Mouse (Mus musculus) heart, postnatal 36 days (tissue): ENCODE results near the gene Speer1. TPM values are rescaled to one million over a fixed set of nuclear protein-coding genes. Genes with fewer than 3 reads are reported as not detected.
"Not testable (repeated sequence)": the region's sequence is repeated elsewhere in the genome, so short reads cannot be mapped to it uniquely, and the experiment has no call there.

Source experiments
- DNase-seq, 2 experiments: peaks; one replicate each; pipeline ENCODE4 v3.0.0; 2021 to 2022
- intact Hi-C: fragments of 180-260 bp; cut with DNase I; formaldehyde crosslinking; loops from one replicate; pipeline ENCODE4 v1.15.1; 2025
- total RNA-seq, 2 experiments: library from RNA; stranded (reverse); gene quantifications; 2 replicates each; pipeline ENCODE4 v1.2.3; 2021

The Speer1 gene
- not detected for total RNA-seq

DNA sequence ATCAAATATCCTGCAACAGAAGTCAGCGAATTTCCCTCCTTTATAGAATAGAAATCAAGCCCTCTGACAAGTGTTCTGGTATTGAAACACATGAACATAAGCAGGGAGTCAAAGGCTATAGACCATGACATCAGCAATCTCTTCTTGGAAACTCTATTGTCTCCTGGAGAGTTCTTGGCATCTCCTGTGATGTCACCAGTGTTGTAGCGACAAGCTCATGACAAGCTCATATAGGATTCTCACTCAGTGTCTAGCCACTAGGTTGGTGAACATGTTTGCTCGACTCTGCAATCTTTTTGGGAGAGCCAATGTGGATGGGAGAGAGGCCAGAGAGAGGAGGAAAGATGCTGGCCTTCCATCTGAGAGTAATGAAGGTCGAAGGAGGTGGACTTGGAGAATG, at the start of gene Speer1:
Gene Speer1 (plus strand): TSS at position 301 of the 400 bp plus-strand sequence.
- intact Hi-C loops, DNase-seq: not testable (repeated sequence)

Other genes starting within 250 kb of the Speer1 start
- gene Gm8879, start 213.9 kb upstream of the Speer1 start, total RNA-seq, result not detected
- gene Gm5861, start 158.4 kb upstream of the Speer1 start, total RNA-seq, result not detected
- gene Gm8890, start 85.5 kb upstream of the Speer1 start, total RNA-seq, result not detected
- not detected for gene Gm8897, start 74.9 kb downstream of the Speer1 start, total RNA-seq
- not detected for gene Gm8906, start 161.2 kb downstream of the Speer1 start, total RNA-seq